Mouse (Mus musculus) E14TG2a.4 (cell line): Measurements from ENCODE around the gene Pigyl.

Source experiments
- H3K27me3 ChIP-seq: 2 replicates; pipeline ENCODE4 v1.6.1; 2014; ENCODE audit warnings: low read length, control low read depth; ENCODE audit not compliant: insufficient read depth
- H3K36me3 ChIP-seq: 2 replicates; pipeline ENCODE4 v1.6.1; 2014; ENCODE audit warnings: low read length, control low read depth; ENCODE audit not compliant: insufficient read depth
- H3K4me1 ChIP-seq: replicated peaks from 2 replicates; pipeline ENCODE4 v1.6.1; 2014; ENCODE audit warnings: low read depth, low read length, control low read depth
- H3K4me3 ChIP-seq: replicated peaks from 2 replicates; pipeline ENCODE4 v1.5.1; 2014; ENCODE audit warnings: mild to moderate bottlenecking, low read length
- H3K9me3 ChIP-seq: 2 replicates; pipeline ENCODE4 v1.6.1; 2014; ENCODE audit warnings: low read length, control low read depth
- CTCF ChIP-seq: conservative IDR thresholded peaks from 2 replicates; pipeline ENCODE4 v1.5.1; 2014; ENCODE audit warnings: low read length
- NANOG ChIP-seq: IDR thresholded peaks from 2 replicates; pipeline ENCODE4 v1.6.1; 2014; ENCODE audit warnings: borderline replicate concordance, low read length, mixed read lengths
- POU5F1 ChIP-seq: IDR thresholded peaks from 2 replicates; pipeline ENCODE4 v1.6.1; 2014; ENCODE audit warnings: low read length, borderline replicate concordance

Gene Pigyl

GRCm38 (mm10) chr9:22134988-22135643 is 21.5 kb upstream of the Pigyl start:
- no peak overlapping the region for H3K4me3 ChIP-seq
- H3K9me3 ChIP-seq: peaks cover 18% of the 10 kb centered on the region
- H3K27me3 ChIP-seq: peaks cover 42% of the 10 kb centered on the region
- no peaks in the 10 kb centered on the region for H3K36me3 ChIP-seq
- H3K4me1 ChIP-seq: peaks cover 69% of the 10 kb centered on the region
- TF ChIP-seq POU5F1: no peak

GRCm38 (mm10) chr9:22135644-22136390 is 20.8 kb upstream of the Pigyl start, which contains the start of gene Acp5:
Acp5 (minus strand) TSS chr9:22135711.
- TF ChIP-seq CTCF (no peak), NANOG (no peak), POU5F1 (no peak)
- H3K9me3 ChIP-seq: peaks cover 20% of the 10 kb centered on the region
- peaks cover 39% of the 10 kb centered on the region for H3K27me3 ChIP-seq

GRCm38 (mm10) chr9:22136765-22137547 is 19.7 kb upstream of the Pigyl start:
- TF ChIP-seq POU5F1 (no peak), NANOG (peak; percentile 78; the same call in 1 of the 2 replicates), CTCF (no peak)
- Histone ChIP-seq H3K36me3 (no peaks in the 10 kb centered on the region), H3K27me3 (peaks cover 37% of the 10 kb centered on the region), H3K4me1 (peaks cover 52% of the 10 kb centered on the region), H3K4me3 (0 out of 2 replicates have a peak overlapping the region, but pooled peaks have one; percentile 5), H3K9me3 (peaks cover 20% of the 10 kb centered on the region)

More at GRCm38 (mm10) chr9:22135644-22136390, 20.8 kb upstream of the Pigyl start, which contains the start of gene Acp5:
- Histone ChIP-seq H3K4me1 (peaks cover 62% of the 10 kb centered on the region), H3K36me3 (no peaks in the 10 kb centered on the region), H3K4me3 (no peak within 1 kb of the TSS)

DNA sequence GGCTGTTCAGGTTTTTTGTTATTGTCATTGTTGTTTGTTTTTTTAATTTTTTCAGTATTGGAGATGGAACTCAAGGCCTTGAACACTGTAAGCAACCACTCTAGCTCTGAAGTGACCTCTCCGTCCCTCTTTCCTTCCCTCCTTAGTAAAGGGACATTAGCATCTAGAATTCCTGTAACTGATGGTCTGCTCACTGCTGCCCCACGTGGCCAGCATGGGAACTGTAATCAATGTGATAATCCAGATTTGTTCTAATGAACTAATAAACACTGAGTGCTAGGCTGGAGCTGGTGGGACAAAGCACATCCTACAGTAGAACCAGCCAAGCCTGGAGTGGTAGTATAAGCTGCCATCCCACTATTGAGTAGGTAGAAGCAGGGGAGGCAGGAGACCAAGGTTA is 18.2 kb upstream of the Pigyl start:
- TF ChIP-seq CTCF (peak; percentile 88), POU5F1 (no peak), NANOG (no peak)
- H3K36me3 ChIP-seq: no peaks in the 10 kb centered on the region
- H3K4me3 ChIP-seq: no peak overlapping the region
- peaks cover 39% of the 10 kb centered on the region for H3K4me1 ChIP-seq
- peaks cover 25% of the 10 kb centered on the region for H3K27me3 ChIP-seq
- peaks cover 20% of the 10 kb centered on the region for H3K9me3 ChIP-seq

- TF ChIP-seq CTCF (no peak), POU5F1 (no peak), NANOG (no peak)
- Histone ChIP-seq H3K27me3 (peaks cover 24% of the 10 kb centered on the region), H3K4me1 (peaks cover 35% of the 10 kb centered on the region), H3K36me3 (no peaks in the 10 kb centered on the region), H3K4me3 (no peak overlapping the region), H3K9me3 (peaks cover 20% of the 10 kb centered on the region)
Measured at GRCm38 (mm10) chr9:22139746-22140145, 16.9 kb upstream of the Pigyl start.

DNA sequence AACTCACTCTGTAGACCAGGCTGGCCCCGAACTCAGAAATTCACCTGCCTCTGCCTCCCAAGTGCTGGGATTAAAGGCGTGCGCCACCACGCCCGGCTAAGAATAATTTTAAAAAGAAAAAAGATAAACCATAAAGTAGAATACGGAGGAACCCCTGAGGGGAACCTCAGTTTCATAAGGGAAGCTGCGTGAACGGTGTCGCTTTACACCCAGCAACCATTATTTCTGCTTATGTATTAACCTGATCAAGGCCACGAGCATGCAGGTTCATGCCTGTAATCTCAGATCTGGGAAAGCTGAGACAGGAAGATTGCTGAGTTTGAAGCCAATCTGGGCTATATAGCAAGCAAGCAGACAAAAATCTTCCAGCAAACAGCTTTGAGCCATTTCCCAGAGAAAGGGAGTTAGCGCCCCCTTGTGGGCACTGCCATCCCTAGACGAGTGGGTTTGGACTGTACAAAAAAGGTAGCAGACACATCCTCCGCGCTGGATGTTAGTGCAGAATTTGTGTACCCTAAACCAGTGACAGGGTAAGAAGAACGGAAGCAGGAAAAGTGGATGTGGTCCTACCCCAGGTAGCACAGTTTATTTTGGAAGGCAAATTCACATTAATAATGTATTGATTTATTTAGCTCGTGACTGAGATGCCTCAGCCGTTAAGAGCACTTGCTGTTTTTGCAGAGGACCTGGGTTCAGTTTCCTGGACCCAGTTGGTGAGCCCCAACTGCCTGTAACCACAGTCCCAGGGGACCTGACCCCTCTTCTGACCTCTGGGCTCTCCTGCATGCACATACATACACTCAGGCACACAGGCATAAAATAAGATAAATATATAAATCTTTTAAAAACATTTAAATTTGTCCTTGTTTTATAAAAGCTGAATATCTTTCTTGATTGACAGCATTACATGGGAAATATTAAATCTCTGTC is 13.3 kb upstream of the Pigyl start:
- peak; percentile 93 for TF ChIP-seq CTCF
- no peak for TF ChIP-seq POU5F1
- peaks cover 19% of the 10 kb centered on the region for H3K9me3 ChIP-seq

GRCm38 (mm10) chr9:22144304-22144965 is 12.2 kb upstream of the Pigyl start:
- TF ChIP-seq CTCF (no peak), POU5F1 (no peak), NANOG (no peak)
- Histone ChIP-seq H3K4me3 (no peak overlapping the region), H3K4me1 (peaks cover 10% of the 10 kb centered on the region), H3K27me3 (peaks cover 6% of the 10 kb centered on the region; the same call in 1 of the 2 replicates), H3K9me3 (peaks cover 9% of the 10 kb centered on the region), H3K36me3 (no peaks in the 10 kb centered on the region)

More for the DNA sequence above, 13.3 kb upstream of the Pigyl start:
- Histone ChIP-seq H3K27me3 (peaks cover 6% of the 10 kb centered on the region; the same call in 1 of the 2 replicates), H3K4me1 (peaks cover 3% of the 10 kb centered on the region; the same call in 1 of the 2 replicates), H3K4me3 (no peak overlapping the region), H3K36me3 (no peaks in the 10 kb centered on the region)
